Mouse (Mus musculus) intestine, embryonic 16.5 days (tissue): ENCODE data around the gene Cnnm1. TPM values are rescaled to one million over a fixed set of nuclear protein-coding genes. Genes with fewer than 3 reads are reported as not detected.

ENCODE experiments used
- ATAC-seq: fragments of 200-750 bp; cut with Nextera tagmentation; 2 replicates; pipeline ENCODE4 v1.8.0; 2017; ENCODE audit warnings: moderate TSS enrichment, moderate library complexity
- H3K27ac ChIP-seq: fragments of 300-500 bp; sonication (generic); 2 replicates; pipeline ENCODE4 v1.5.1; 2014; ENCODE audit warnings: mild to moderate bottlenecking, low read length
- H3K27me3 ChIP-seq: fragments of 300-500 bp; sonication (generic); replicated peaks from 2 replicates; pipeline ENCODE4 v1.6.1; 2014; ENCODE audit warnings: low read length, control low read depth, mixed read lengths; ENCODE audit not compliant: control insufficient read depth, insufficient read depth
- H3K36me3 ChIP-seq: fragments of 300-500 bp; sonication (generic); 2 replicates; pipeline ENCODE4 v1.6.1; 2014; ENCODE audit warnings: low read length, control low read depth; ENCODE audit not compliant: control insufficient read depth, insufficient read depth
- H3K4me1 ChIP-seq: fragments of 300-500 bp; sonication (generic); 2 replicates; pipeline ENCODE4 v1.6.1; 2014; ENCODE audit warnings: low read length, control low read depth, mixed read lengths; ENCODE audit not compliant: control insufficient read depth, insufficient read depth
- H3K4me2 ChIP-seq: fragments of 300-500 bp; sonication (generic); 2 replicates; pipeline ENCODE4 v1.6.1; 2014; ENCODE audit warnings: low read depth, low read length, control low read depth
- H3K4me3 ChIP-seq: fragments of 300-500 bp; sonication (generic); 2 replicates; pipeline ENCODE4 v1.5.1; 2014; ENCODE audit warnings: mild to moderate bottlenecking, low read length
- H3K9ac ChIP-seq: fragments of 300-500 bp; sonication (generic); 2 replicates; pipeline ENCODE4 v1.6.1; 2014; ENCODE audit warnings: low read depth, low read length
- H3K9me3 ChIP-seq: fragments of 300-500 bp; sonication (generic); 2 replicates; pipeline ENCODE4 v1.6.1; 2016; ENCODE audit warnings: low read length, control low read depth; ENCODE audit not compliant: control insufficient read depth
- WGBS: fragments of 180-500 bp; shearing (Covaris S2); extraction: QIAGEN DNeasy Blood & Tissue Kit; methylation state at CpG from one replicate; pipeline ENCODE4 v1.1.7; 2014; 5-methylcytosine and 5-hydroxymethylcytosine counted together
- polyA plus RNA-seq: library from polyadenylated mRNA; unstranded; fragments of >200 nt; fragmentation: Nextera tagmentation; extraction: Ambion mirVana; gene quantifications from 2 replicates; pipeline ENCODE4 v1.2.1, GENCODE M21; 2015

Gene Cnnm1
- polyA plus RNA-seq, 1 experiment from 2014 or later = 1.3 TPM

- ATAC-seq = no peak
- Histone ChIP-seq H3K9me3 (no peaks in the 10 kb centered on the region), H3K36me3 (peaks cover 12% of the 10 kb centered on the region), H3K4me3 (no peak overlapping the region), H3K27ac (no peak overlapping the region), H3K4me1 (peaks cover 19% of the 10 kb centered on the region), H3K4me2 (no peak overlapping the region), H3K9ac (no peak overlapping the region), H3K27me3 (no peaks in the 10 kb centered on the region)
- 91% methylated on average over 23 of the region's 23 CpGs for WGBS
These were observed 75.6 kb downstream of the Cnnm1 start for GRCm38 (mm10) chr19:43515668-43516396.

DNA sequence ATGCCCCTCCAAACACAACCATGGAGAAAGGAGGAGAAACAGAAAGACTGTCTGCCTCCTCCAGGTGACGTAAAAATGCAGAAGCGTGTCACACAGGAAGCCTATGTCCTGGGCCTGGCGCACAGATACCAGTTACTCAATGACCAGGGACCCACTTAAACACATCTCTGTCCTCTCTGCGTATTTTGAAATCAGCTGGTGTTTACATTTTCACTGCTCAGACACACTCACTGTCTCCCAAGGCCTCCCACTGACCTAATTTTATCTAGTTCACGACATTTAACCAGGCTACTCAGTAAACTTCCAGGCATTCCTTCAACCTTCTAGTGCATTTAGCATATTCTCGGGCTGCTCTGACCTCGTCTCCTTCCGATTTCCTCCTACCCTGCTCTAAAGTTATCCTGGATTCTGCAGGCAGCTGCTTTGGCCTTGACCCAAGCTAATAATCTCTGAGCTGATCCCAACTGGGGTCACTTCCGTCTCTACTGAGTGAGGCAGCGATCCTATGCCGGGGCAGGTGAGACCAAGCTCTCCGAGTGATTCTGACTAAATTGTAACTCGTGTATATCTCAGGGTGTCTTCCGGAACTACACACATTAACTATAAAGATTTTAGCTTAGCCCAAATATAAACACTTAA, 76.3 kb downstream of the Cnnm1 start:
- Histone ChIP-seq H3K9ac (no peak overlapping the region), H3K27ac (no peak overlapping the region), H3K9me3 (no peaks in the 10 kb centered on the region), H3K4me1 (peaks cover 19% of the 10 kb centered on the region), H3K36me3 (peaks cover 7% of the 10 kb centered on the region), H3K27me3 (no peaks in the 10 kb centered on the region), H3K4me2 (no peak overlapping the region), H3K4me3 (no peak overlapping the region)
- no peak for ATAC-seq
- 60% methylated on average over 14 of the region's 14 CpGs for WGBS

DNA sequence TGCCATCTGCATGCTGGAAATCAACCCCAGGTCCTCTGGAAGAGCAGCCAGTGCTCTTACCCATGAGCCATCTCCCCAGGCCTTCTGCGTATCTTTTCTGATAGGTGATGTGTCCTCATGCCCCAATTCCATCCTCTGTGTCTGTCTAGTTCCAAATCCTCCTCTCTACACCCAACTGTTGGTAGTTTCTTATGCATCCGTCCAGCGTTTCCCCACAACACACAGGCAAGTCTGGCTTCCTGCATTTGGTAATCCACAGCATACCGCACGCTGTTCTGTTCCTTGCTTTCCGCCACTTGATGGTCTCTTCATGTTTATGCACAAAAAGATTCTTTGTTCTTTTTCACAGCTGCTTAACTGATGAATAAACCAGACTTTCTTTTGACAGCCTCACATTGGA, 77.1 kb downstream of the Cnnm1 start:
- H3K9ac ChIP-seq = no peak overlapping the region
- no peak overlapping the region for H3K27ac ChIP-seq
- peaks cover 7% of the 10 kb centered on the region for H3K36me3 ChIP-seq
- WGBS = 72% methylated on average over 6 of the region's 6 CpGs
- no peak overlapping the region for H3K4me2 ChIP-seq
- no peak for ATAC-seq
- no peaks in the 10 kb centered on the region for H3K27me3 ChIP-seq
- H3K4me1 ChIP-seq = peaks cover 19% of the 10 kb centered on the region
- H3K4me3 ChIP-seq = no peak overlapping the region
- no peaks in the 10 kb centered on the region for H3K9me3 ChIP-seq

DNA sequence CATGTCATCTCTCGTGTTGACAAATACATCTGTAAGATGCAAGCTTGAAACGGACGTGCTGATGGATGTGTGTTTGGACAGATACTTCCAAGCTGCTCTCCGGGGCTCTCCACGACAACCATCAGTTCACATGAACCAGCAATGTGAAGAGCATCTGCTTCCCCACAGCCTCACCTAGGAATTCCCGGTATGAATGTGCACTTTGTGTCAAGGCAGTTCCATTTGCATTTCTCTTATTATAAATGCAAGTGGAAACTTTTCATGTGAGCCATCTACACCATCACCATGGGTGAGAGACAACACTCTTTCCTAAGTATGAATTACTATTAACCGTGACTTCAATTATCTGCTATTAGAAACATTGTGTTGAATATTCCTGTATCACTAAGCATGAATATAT, 77.6 kb downstream of the Cnnm1 start:
- Histone ChIP-seq H3K36me3 (peaks cover 7% of the 10 kb centered on the region), H3K4me1 (peaks cover 19% of the 10 kb centered on the region), H3K9me3 (no peaks in the 10 kb centered on the region), H3K27me3 (no peaks in the 10 kb centered on the region), H3K27ac (no peak overlapping the region), H3K4me3 (no peak overlapping the region), H3K4me2 (no peak overlapping the region), H3K9ac (no peak overlapping the region)
- no peak for ATAC-seq
- WGBS = 58% methylated on average over 7 of the region's 7 CpGs

DNA sequence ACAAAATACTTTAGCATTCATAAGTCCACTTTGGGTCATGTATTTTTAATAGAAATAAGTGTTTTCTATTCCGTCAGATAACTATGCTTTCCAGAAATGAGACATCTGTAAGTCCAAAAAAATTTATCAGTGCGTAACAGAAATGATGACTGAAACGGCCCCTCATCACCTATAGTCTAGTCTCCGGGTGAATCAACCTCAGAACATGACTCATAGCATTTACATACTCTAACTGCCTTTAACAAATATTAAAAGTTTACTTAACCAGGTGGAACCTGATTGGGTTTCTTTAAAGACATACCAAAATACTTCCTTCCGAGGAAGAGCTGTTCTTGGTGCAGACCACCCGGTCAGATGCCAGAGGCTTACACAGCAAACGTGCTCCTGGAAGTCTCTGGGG, 78.0 kb downstream of the Cnnm1 start:
- peaks cover 19% of the 10 kb centered on the region for H3K4me1 ChIP-seq
- H3K27ac ChIP-seq = no peak overlapping the region
- H3K4me3 ChIP-seq = no peak overlapping the region
- no peak overlapping the region for H3K4me2 ChIP-seq
- 71% methylated on average over 7 of the region's 7 CpGs for WGBS
- no peak overlapping the region for H3K9ac ChIP-seq
- ATAC-seq = no peak
- H3K27me3 ChIP-seq = no peaks in the 10 kb centered on the region
- H3K9me3 ChIP-seq = no peaks in the 10 kb centered on the region
- peaks cover 7% of the 10 kb centered on the region for H3K36me3 ChIP-seq

GRCm38 (mm10) chr19:43519226-43519625, 79.0 kb downstream of the Cnnm1 start:
- Histone ChIP-seq H3K9me3 (no peaks in the 10 kb centered on the region), H3K4me1 (peaks cover 22% of the 10 kb centered on the region), H3K4me2 (no peak overlapping the region), H3K27ac (no peak overlapping the region), H3K4me3 (no peak overlapping the region), H3K27me3 (no peaks in the 10 kb centered on the region), H3K9ac (no peak overlapping the region), H3K36me3 (peaks cover 7% of the 10 kb centered on the region)
- ATAC-seq = no peak
- 91% methylated on average over 10 of the region's 10 CpGs for WGBS

GRCm38 (mm10) chr19:43520402-43520801, 80.2 kb downstream of the Cnnm1 start:
- Histone ChIP-seq H3K27ac (peak overlapping the region; percentile 35; the same call in 1 of the 2 replicates), H3K36me3 (0 out of 2 replicates have a peak, but pooled peaks cover 3% of the 10 kb centered on the region), H3K4me2 (peak overlapping the region; percentile 34), H3K4me1 (peaks cover 26% of the 10 kb centered on the region), H3K27me3 (no peaks in the 10 kb centered on the region), H3K9me3 (no peaks in the 10 kb centered on the region), H3K4me3 (no peak overlapping the region), H3K9ac (no peak overlapping the region)
- no peak for ATAC-seq
- 53% methylated on average over 9 of the region's 10 CpGs for WGBS

DNA sequence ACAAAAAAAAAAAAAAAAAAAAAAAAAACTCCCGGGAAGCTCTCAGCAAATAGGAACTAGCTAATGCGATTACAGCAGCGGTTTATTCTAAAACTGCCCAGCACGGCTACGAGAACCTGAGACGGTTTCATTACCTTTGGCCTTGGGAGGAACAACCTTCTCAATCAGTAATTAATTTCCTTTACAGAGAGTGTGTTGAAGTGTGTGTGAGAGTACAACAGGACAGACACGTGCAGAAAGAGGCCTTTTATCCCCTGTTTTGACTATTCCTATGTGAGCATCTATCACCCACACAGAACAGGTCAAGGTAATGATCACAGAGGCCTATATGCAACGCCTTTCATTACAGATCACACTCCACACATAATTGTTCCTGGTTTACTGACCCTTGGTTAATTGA, 81.1 kb downstream of the Cnnm1 start:
- 47% methylated on average over 8 of the region's 8 CpGs for WGBS
- no peaks in the 10 kb centered on the region; the same call in 1 of the 2 replicates for H3K27me3 ChIP-seq
- H3K4me2 ChIP-seq = 0 out of 2 replicates have a peak overlapping the region, but pooled peaks have one; percentile 23
- H3K9me3 ChIP-seq = no peaks in the 10 kb centered on the region
- H3K9ac ChIP-seq = no peak overlapping the region
- no peaks in the 10 kb centered on the region for H3K36me3 ChIP-seq
- H3K27ac ChIP-seq = no peak overlapping the region
- H3K4me1 ChIP-seq = peaks cover 21% of the 10 kb centered on the region
- ATAC-seq = no peak
- H3K4me3 ChIP-seq = 0 out of 2 replicates have a peak overlapping the region, but pooled peaks have one; percentile 4

DNA sequence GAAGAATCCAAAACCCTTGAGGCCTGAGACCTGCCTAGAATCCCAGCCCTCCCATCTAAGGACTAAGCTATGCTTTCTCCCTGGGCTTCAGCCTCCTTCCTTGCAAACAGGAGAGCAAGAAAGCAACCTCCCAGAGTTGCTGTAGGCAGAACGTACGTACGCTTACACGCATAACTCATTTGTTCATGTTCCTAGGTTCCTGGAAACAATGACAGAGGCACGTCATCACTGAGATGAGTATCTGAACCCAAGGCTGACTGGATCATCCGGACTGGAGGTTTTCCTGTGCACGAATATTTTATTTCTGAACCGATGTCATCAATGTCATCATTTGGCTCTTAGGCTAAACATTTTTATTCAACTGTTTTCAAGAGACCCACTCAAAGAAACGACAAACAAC, 81.8 kb downstream of the Cnnm1 start:
- H3K4me2 ChIP-seq = no peak overlapping the region
- WGBS = 84% methylated on average over 9 of the region's 9 CpGs
- no peaks in the 10 kb centered on the region for H3K36me3 ChIP-seq
- no peak overlapping the region for H3K9ac ChIP-seq
- H3K9me3 ChIP-seq = no peaks in the 10 kb centered on the region
- peaks cover 15% of the 10 kb centered on the region for H3K4me1 ChIP-seq
- ATAC-seq = no peak
- H3K4me3 ChIP-seq = no peak overlapping the region
- no peak overlapping the region for H3K27ac ChIP-seq
- no peaks in the 10 kb centered on the region; the same call in 1 of the 2 replicates for H3K27me3 ChIP-seq
